Mouse (Mus musculus) stomach, postnatal 0 days (tissue): ENCODE results near the gene Ywhae. TPM values are rescaled to one million over a fixed set of nuclear protein-coding genes. Genes with fewer than 3 reads are reported as not detected.

Experiments used
- ATAC-seq: fragments of 200-750 bp; cut with Nextera tagmentation; 2 replicates; pipeline ENCODE4 v1.8.0; 2017; ENCODE audit not compliant: low FRiP score, low TSS enrichment
- DNase-seq: peaks from one replicate; pipeline ENCODE4 v3.0.0-alpha.2; 2016; ENCODE audit warnings: low spot score
- H3K27ac ChIP-seq: fragments of 300-500 bp; sonication (generic); replicated peaks from 2 replicates; pipeline ENCODE4 v1.5.1; 2014; ENCODE audit warnings: mild to moderate bottlenecking, control low read depth
- H3K27me3 ChIP-seq: fragments of 300-500 bp; sonication (generic); 2 replicates; pipeline ENCODE4 v1.6.1; 2014; ENCODE audit warnings: low read length; ENCODE audit not compliant: control insufficient read depth, insufficient read depth
- H3K36me3 ChIP-seq: fragments of 300-500 bp; sonication (generic); 2 replicates; pipeline ENCODE4 v1.6.1; 2014; ENCODE audit warnings: low read length, mixed read lengths; ENCODE audit not compliant: control insufficient read depth, insufficient read depth
- H3K4me1 ChIP-seq: fragments of 300-500 bp; sonication (generic); replicated peaks from 2 replicates; pipeline ENCODE4 v1.6.1; 2014; ENCODE audit warnings: antibody characterized with exemption; ENCODE audit not compliant: control insufficient read depth, insufficient read depth
- H3K4me2 ChIP-seq: fragments of 300-500 bp; sonication (generic); replicated peaks from 2 replicates; pipeline ENCODE4 v1.6.1; 2014; ENCODE audit warnings: low read depth, mild to moderate bottlenecking, control low read depth, moderate library complexity
- H3K4me3 ChIP-seq: fragments of 300-500 bp; sonication (generic); 2 replicates; pipeline ENCODE4 v1.5.1; 2014; ENCODE audit warnings: low read depth, low read length, control low read depth
- H3K9ac ChIP-seq: fragments of 300-500 bp; sonication (generic); 2 replicates; pipeline ENCODE4 v1.6.1; 2014; ENCODE audit warnings: mild to moderate bottlenecking, low read length, control low read depth, mixed read lengths
- H3K9me3 ChIP-seq: fragments of 300-500 bp; sonication (generic); 2 replicates; pipeline ENCODE4 v1.6.1; 2016; ENCODE audit warnings: low read length; ENCODE audit not compliant: control insufficient read depth
- CTCF ChIP-seq: IDR thresholded peaks from 2 replicates; pipeline ENCODE4 v1.5.1; 2016; ENCODE audit warnings: antibody characterized with exemption, low read depth, mild to moderate bottlenecking, moderate library complexity
- EP300 ChIP-seq: optimal IDR thresholded peaks from 2 replicates; pipeline ENCODE3; 2016; ENCODE audit warnings: antibody characterized with exemption
- WGBS: fragments of 180-500 bp; shearing (Covaris S2); extraction: QIAGEN DNeasy Blood & Tissue Kit; methylation state at CpG from one replicate; pipeline ENCODE4 v1.1.7; 2014; 5-methylcytosine and 5-hydroxymethylcytosine counted together
- polyA plus RNA-seq: library from polyadenylated mRNA; unstranded; fragments of >200 nt; fragmentation: Nextera tagmentation; extraction: Ambion mirVana; gene quantifications from 2 replicates; pipeline ENCODE4 v1.2.1, GENCODE M21; 2015

The Ywhae gene
- polyA plus RNA-seq, 1 experiment from 2014 or later = 416 TPM

DNA sequence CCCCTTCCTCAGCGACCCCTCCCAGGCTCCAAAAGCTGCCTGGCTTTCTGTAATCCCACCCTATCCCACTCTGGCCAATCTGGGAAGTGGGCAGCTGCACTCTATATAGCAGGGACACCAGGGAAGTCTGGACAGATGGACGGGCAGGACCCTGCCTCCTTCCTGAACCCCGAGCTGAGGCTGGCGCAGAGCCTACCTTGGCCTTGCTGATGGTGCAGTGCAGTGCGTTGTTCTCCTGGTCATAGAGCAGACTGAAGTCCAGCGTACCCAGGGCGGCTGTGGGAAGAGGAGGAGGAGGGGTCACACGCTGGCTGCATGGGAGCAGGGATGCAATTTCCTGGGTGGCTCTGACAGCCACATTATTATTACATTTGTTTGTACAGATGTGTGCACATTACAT is 53.2 kb downstream of the Ywhae start:
- TF ChIP-seq CTCF (no peak), EP300 (no peak)
- Histone ChIP-seq H3K9ac (no peak overlapping the region), H3K4me2 (no peak overlapping the region), H3K36me3 (no peaks in the 10 kb centered on the region), H3K27ac (no peak overlapping the region), H3K27me3 (no peaks in the 10 kb centered on the region), H3K4me3 (no peak overlapping the region), H3K9me3 (no peaks in the 10 kb centered on the region), H3K4me1 (no peaks in the 10 kb centered on the region)
- ATAC-seq (0 out of 2 replicates have a peak, but pooled peaks have one; percentile 38), DNase-seq (no peak)
- 79% methylated on average over 8 of the region's 8 CpGs for WGBS

DNA sequence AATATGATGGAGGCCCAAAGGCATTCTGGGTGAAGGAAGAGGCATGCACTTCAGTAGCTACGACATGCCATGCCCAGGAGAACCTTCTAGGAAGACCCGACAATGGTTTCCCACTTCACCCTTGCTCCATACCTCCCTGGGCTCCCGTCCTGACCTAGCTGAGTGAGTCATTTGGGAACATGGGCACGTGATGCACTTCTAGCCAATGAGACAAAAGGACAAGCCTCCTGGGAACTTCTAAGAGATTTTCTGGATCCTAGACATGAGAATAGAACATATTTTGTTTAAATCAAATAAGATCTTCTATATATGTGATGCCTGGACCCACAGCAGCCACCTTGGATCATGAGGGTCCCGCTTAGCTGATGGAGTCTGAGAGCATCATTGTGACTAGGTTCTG is 59.9 kb downstream of the Ywhae start:
- WGBS = 70% methylated on average over 5 of the region's 5 CpGs
- Histone ChIP-seq H3K36me3 (no peaks in the 10 kb centered on the region), H3K4me1 (no peaks in the 10 kb centered on the region), H3K4me2 (no peak overlapping the region), H3K27me3 (no peaks in the 10 kb centered on the region; the same call in 1 of the 2 replicates), H3K9ac (no peak overlapping the region), H3K4me3 (no peak overlapping the region), H3K27ac (no peak overlapping the region), H3K9me3 (no peaks in the 10 kb centered on the region)
- ATAC-seq (no peak), DNase-seq (no peak)
- TF ChIP-seq CTCF (no peak), EP300 (no peak)

DNA sequence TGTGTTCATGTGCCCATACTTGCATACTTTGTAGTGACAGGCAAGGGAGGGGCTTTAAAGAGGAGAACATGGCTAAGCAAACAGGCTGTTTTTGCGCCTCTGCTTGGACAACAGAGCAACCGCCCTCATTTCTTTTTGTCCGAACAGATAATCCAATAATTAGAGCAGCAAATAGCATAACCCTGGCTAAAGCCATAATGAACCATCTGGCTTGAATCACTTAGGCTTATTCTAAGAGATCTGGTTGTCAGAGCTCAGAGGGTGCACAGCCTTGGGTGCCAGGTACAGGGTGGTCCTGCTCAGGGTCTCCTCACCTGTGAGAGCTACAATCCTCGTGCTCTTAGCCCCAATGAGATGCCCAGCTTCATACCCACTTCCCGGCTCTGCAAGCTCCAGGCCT is 60.7 kb downstream of the Ywhae start:
- TF ChIP-seq EP300 = no peak

GRCm38 (mm10) chr11:75794602-75795320 is 62.1 kb downstream of the Ywhae start:
- DNase-seq = peak; percentile 62
- Histone ChIP-seq H3K4me3 (peak overlapping the region; percentile 49), H3K27ac (no peak overlapping the region), H3K27me3 (no peaks in the 10 kb centered on the region; the same call in 1 of the 2 replicates), H3K9ac (peak overlapping the region; percentile 53), H3K4me2 (peak overlapping the region; percentile 60), H3K4me1 (0 out of 2 replicates have a peak, but pooled peaks cover 3% of the 10 kb centered on the region), H3K36me3 (no peaks in the 10 kb centered on the region), H3K9me3 (no peaks in the 10 kb centered on the region)
- TF ChIP-seq EP300 (no peak), CTCF (no peak)
- 18% methylated on average over 25 of the region's 45 CpGs for WGBS
- ATAC-seq = peak; percentile 46; the same call in 1 of the 2 replicates

More for the DNA sequence above, 60.7 kb downstream of the Ywhae start:
- no peaks in the 10 kb centered on the region for H3K36me3 ChIP-seq
- no peak overlapping the region for H3K9ac ChIP-seq
- ATAC-seq (no peak), DNase-seq (no peak)
- H3K4me3 ChIP-seq = no peak overlapping the region
- WGBS = 55% methylated on average over 5 of the region's 5 CpGs
- no peak overlapping the region for H3K4me2 ChIP-seq
- no peaks in the 10 kb centered on the region; the same call in 1 of the 2 replicates for H3K27me3 ChIP-seq
- H3K4me1 ChIP-seq = no peaks in the 10 kb centered on the region
- no peaks in the 10 kb centered on the region for H3K9me3 ChIP-seq
- no peak overlapping the region for H3K27ac ChIP-seq

- no peak for DNase-seq
- Histone ChIP-seq H3K4me1 (0 out of 2 replicates have a peak, but pooled peaks cover 3% of the 10 kb centered on the region), H3K4me3 (peak overlapping the region; percentile 49), H3K4me2 (peak overlapping the region; percentile 60), H3K27me3 (no peaks in the 10 kb centered on the region; the same call in 1 of the 2 replicates), H3K9ac (peak overlapping the region; percentile 53), H3K36me3 (no peaks in the 10 kb centered on the region), H3K9me3 (no peaks in the 10 kb centered on the region), H3K27ac (no peak overlapping the region)
- TF ChIP-seq EP300 (no peak), CTCF (no peak)
- 1% methylated on average over 29 of the region's 42 CpGs for WGBS
- ATAC-seq = no peak
Observed at GRCm38 (mm10) chr11:75795321-75795636, 62.6 kb downstream of the Ywhae start.

DNA sequence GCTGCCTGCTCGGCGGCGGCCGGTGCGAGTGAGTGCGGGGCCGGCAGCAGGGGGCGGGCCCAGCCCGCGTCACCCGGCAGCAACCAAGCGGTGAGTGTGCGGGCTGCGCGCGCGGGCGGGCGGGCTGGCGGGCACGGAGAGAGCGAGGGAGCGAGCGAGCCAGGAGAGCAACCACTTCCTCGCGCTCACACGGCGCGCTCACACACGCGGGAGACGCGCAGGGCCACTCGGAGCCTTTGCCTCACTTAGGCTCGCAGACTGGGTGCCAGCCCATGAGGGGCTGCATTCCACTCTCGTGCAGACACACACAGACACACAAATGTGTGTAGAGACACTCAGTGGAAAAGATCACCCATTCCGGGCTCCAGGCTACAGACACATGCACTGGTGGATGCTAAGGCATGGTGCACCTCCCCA is 63.4 kb downstream of the Ywhae start, which contains the start of gene Doc2b:
Doc2b (minus strand) TSS at position 21 of the 417 bp plus-strand sequence.
- H3K9me3 ChIP-seq = no peaks in the 10 kb centered on the region
- 15% methylated on average over 15 of the region's 37 CpGs for WGBS
- no peaks in the 10 kb centered on the region; the same call in 1 of the 2 replicates for H3K27me3 ChIP-seq
- peak within 1 kb of the TSS; percentile 53 for H3K9ac ChIP-seq
- H3K4me3 ChIP-seq = peak within 1 kb of the TSS; percentile 49
- H3K4me2 ChIP-seq = peak within 1 kb of the TSS; percentile 60
- DNase-seq (peak; percentile 60), ATAC-seq (peak; percentile 37; the same call in 1 of the 2 replicates)
- 0 out of 2 replicates have a peak, but pooled peaks cover 3% of the 10 kb centered on the region for H3K4me1 ChIP-seq
- no peaks in the 10 kb centered on the region for H3K36me3 ChIP-seq
- H3K27ac ChIP-seq = no peak within 1 kb of the TSS
- TF ChIP-seq EP300 = no peak
- TF ChIP-seq CTCF = no peak
